Mouse (Mus musculus) MEL (cell line): ENCODE data around the gene Wdpcp. TPM values are rescaled to one million over a fixed set of nuclear protein-coding genes. Genes with fewer than 3 reads are reported as not detected.

Experiments used
- DNase-seq: peaks from one replicate; pipeline ENCODE4 v3.0.0; 2011; ENCODE audit warnings: low read depth, low spot score
- H3K27ac ChIP-seq: 2 replicates; pipeline ENCODE4 v1.5.1; 2012; ENCODE audit warnings: low read depth, mild to moderate bottlenecking, control low read depth, low read length, moderate library complexity; ENCODE audit not compliant: control insufficient read depth
- H3K27me3 ChIP-seq, 2 experiments: fragments of 150-350 bp in 1 of 2; sonication (generic) in 1 of 2; 2 replicates each; pipeline ENCODE4 v1.6.1; 2012; ENCODE audit warnings: low read length in 2 of 2, mild to moderate bottlenecking in 2 of 2, improper control_type of control experiment in 1 of 2, moderate library complexity in 1 of 2; ENCODE audit not compliant: insufficient read depth in 2 of 2, control insufficient read depth in 1 of 2
- H3K36me3 ChIP-seq, 2 experiments: 2 replicates each; pipeline ENCODE4 v1.6.1; 2012 to 2014; ENCODE audit warnings: low read length in 2 of 2, improper control_type of control experiment in 1 of 2, inconsistent platforms in 1 of 2, mild to moderate bottlenecking in 1 of 2; ENCODE audit not compliant: insufficient read depth in 2 of 2, control insufficient read depth in 1 of 2
- H3K4me1 ChIP-seq, 2 experiments: fragments of 150-350 bp in 1 of 2; sonication (generic) in 1 of 2; 2 replicates each; pipeline ENCODE4 v1.6.1; 2012; ENCODE audit warnings: low read length in 2 of 2, improper control_type of control experiment in 1 of 2, mild to moderate bottlenecking in 1 of 2; ENCODE audit not compliant: insufficient read depth in 2 of 2, control insufficient read depth in 1 of 2
- H3K4me3 ChIP-seq, 2 experiments: fragments of 150-350 bp in 1 of 2; sonication (generic) in 1 of 2; 2 replicates each; pipeline ENCODE4 v1.5.1; 2012; ENCODE audit warnings: low read depth in 2 of 2, low read length in 2 of 2, mild to moderate bottlenecking in 2 of 2, moderate library complexity in 2 of 2, control low read depth in 1 of 2, improper control_type of control experiment in 1 of 2; ENCODE audit not compliant: control insufficient read depth in 1 of 2, insufficient read depth in 1 of 2
- H3K79me2 ChIP-seq: 2 replicates; pipeline ENCODE4 v1.6.1; 2012; ENCODE audit warnings: mild to moderate bottlenecking, low read length, moderate library complexity; ENCODE audit not compliant: control insufficient read depth, poor library complexity, insufficient read depth
- H3K9ac ChIP-seq: 2 replicates; pipeline ENCODE4 v1.6.1; 2012; ENCODE audit warnings: low read depth, mild to moderate bottlenecking, control low read depth, low read length, moderate library complexity; ENCODE audit not compliant: control insufficient read depth, poor library complexity, severe bottlenecking
- H3K9me3 ChIP-seq: fragments of 150-350 bp; sonication (generic); replicated peaks from 2 replicates; pipeline ENCODE4 v1.6.1; 2012; ENCODE audit warnings: mild to moderate bottlenecking, low read length, improper control_type of control experiment, moderate library complexity; ENCODE audit not compliant: insufficient read depth
- CHD1 ChIP-seq: IDR thresholded peaks from 2 replicates; pipeline ENCODE4 v1.6.1; 2012; ENCODE audit warnings: low read depth, mild to moderate bottlenecking, inconsistent platforms, low read length, improper control_type of control experiment
- E2F4 ChIP-seq: IDR thresholded peaks from 2 replicates; pipeline ENCODE4 v1.6.1; 2011; ENCODE audit warnings: low read depth, low read length, improper control_type of control experiment, borderline replicate concordance
- ELF1 ChIP-seq: IDR thresholded peaks from 2 replicates; pipeline ENCODE4 v1.6.1; 2014; ENCODE audit warnings: low read depth, mild to moderate bottlenecking, inconsistent platforms, low read length, improper control_type of control experiment, moderate library complexity
- ETS1 ChIP-seq: IDR thresholded peaks from 2 replicates; pipeline ENCODE4 v1.6.1; 2012; ENCODE audit warnings: low read depth, mild to moderate bottlenecking, inconsistent platforms, low read length, improper control_type of control experiment, moderate library complexity
- GABPA ChIP-seq: IDR thresholded peaks from 2 replicates; pipeline ENCODE4 v1.6.1; 2012; ENCODE audit warnings: low read depth, mild to moderate bottlenecking, inconsistent platforms, low read length, improper control_type of control experiment, moderate library complexity
- GATA1 ChIP-seq: IDR thresholded peaks from 2 replicates; pipeline ENCODE4 v1.6.1; 2011; ENCODE audit warnings: low read depth, low read length, improper control_type of control experiment
- HCFC1 ChIP-seq: IDR thresholded peaks from 2 replicates; pipeline ENCODE4 v1.6.1; 2012; ENCODE audit warnings: low read depth, mild to moderate bottlenecking, inconsistent platforms, low read length, improper control_type of control experiment, moderate library complexity
- JUND ChIP-seq: IDR thresholded peaks from 2 replicates; pipeline ENCODE4 v1.6.1; 2011; ENCODE audit warnings: low read depth, mild to moderate bottlenecking, improper control_type of control experiment, low read length
- KAT2A ChIP-seq: conservative IDR thresholded peaks from 2 replicates; pipeline ENCODE4 v1.6.1; 2012; ENCODE audit warnings: low read depth, low read length, improper control_type of control experiment, inconsistent platforms
- MAFK ChIP-seq: IDR thresholded peaks from 2 replicates; pipeline ENCODE4 v1.6.1; 2011; ENCODE audit warnings: low read depth, mild to moderate bottlenecking, low read length, improper control_type of control experiment, borderline replicate concordance
- MAX ChIP-seq: IDR thresholded peaks from 2 replicates; pipeline ENCODE4 v1.6.1; 2011; ENCODE audit warnings: low read length, improper control_type of control experiment
- MAZ ChIP-seq: IDR thresholded peaks from 2 replicates; pipeline ENCODE4 v1.6.1; 2012; ENCODE audit warnings: low read depth, mild to moderate bottlenecking, inconsistent platforms, low read length, improper control_type of control experiment
- MXI1 ChIP-seq: IDR thresholded peaks from 2 replicates; pipeline ENCODE4 v1.6.1; 2011; ENCODE audit warnings: mild to moderate bottlenecking, low read depth, low read length, improper control_type of control experiment
- NRF1 ChIP-seq: IDR thresholded peaks from 2 replicates; pipeline ENCODE4 v1.6.1; 2014; ENCODE audit warnings: low read depth, mild to moderate bottlenecking, inconsistent platforms, low read length, improper control_type of control experiment, moderate library complexity; ENCODE audit not compliant: poor library complexity, insufficient read depth, severe bottlenecking
- POLR2A ChIP-seq, 2 experiments: IDR thresholded peaks; 2 replicates each; pipeline ENCODE4 v1.6.1; 2011 to 2012; ENCODE audit warnings: low read length in 2 of 2, mild to moderate bottlenecking in 2 of 2, control low read depth in 1 of 2, improper control_type of control experiment in 1 of 2, low read depth in 1 of 2, moderate library complexity in 1 of 2; ENCODE audit not compliant: control insufficient read depth in 1 of 2, insufficient read depth in 1 of 2, poor library complexity in 1 of 2
- POLR2AphosphoS2 ChIP-seq: IDR thresholded peaks from 2 replicates; pipeline ENCODE4 v1.6.1; 2011; ENCODE audit warnings: low read length, improper control_type of control experiment
- POLR2AphosphoS5 ChIP-seq: IDR thresholded peaks from 2 replicates; pipeline ENCODE4 v1.6.1; 2012; ENCODE audit warnings: low read depth, borderline replicate concordance, mild to moderate bottlenecking, inconsistent platforms, low read length, moderate library complexity, mixed read lengths
- RCOR1 ChIP-seq: IDR thresholded peaks from 2 replicates; pipeline ENCODE4 v1.6.1; 2012; ENCODE audit warnings: low read depth, mild to moderate bottlenecking, inconsistent platforms, low read length, improper control_type of control experiment
- TCF12 ChIP-seq: IDR thresholded peaks from 2 replicates; pipeline ENCODE4 v1.6.1; 2014; ENCODE audit warnings: low read depth, mild to moderate bottlenecking, inconsistent platforms, low read length, improper control_type of control experiment, moderate library complexity
- UBTF ChIP-seq: IDR thresholded peaks from 2 replicates; pipeline ENCODE4 v1.6.1; 2012; ENCODE audit warnings: low read depth, mild to moderate bottlenecking, inconsistent platforms, low read length, improper control_type of control experiment, moderate library complexity, borderline replicate concordance; ENCODE audit not compliant: insufficient read depth
- USF1 ChIP-seq: IDR thresholded peaks from 2 replicates; pipeline ENCODE4 v1.6.1; 2014; ENCODE audit warnings: low read depth, mild to moderate bottlenecking, inconsistent platforms, low read length, improper control_type of control experiment, moderate library complexity
- ZC3H11A ChIP-seq: IDR thresholded peaks from 2 replicates; pipeline ENCODE4 v1.6.1; 2012; ENCODE audit warnings: low read depth, mild to moderate bottlenecking, inconsistent platforms, low read length, improper control_type of control experiment
- ZMIZ1 ChIP-seq: IDR thresholded peaks from 2 replicates; pipeline ENCODE4 v1.6.1; 2012; ENCODE audit warnings: low read depth, mild to moderate bottlenecking, inconsistent platforms, low read length, improper control_type of control experiment, moderate library complexity
- ZNF384 ChIP-seq: IDR thresholded peaks from 2 replicates; pipeline ENCODE4 v1.6.1; 2012; ENCODE audit warnings: low read depth, mild to moderate bottlenecking, inconsistent platforms, low read length, improper control_type of control experiment
- polyA plus RNA-seq, 2 experiments: library from polyadenylated mRNA; stranded (reverse) in 1 of 2; unstranded in 1 of 2; fragments of >175 nt in 1 of 2; fragments of >200 nt in 1 of 2; gene quantifications; 2 replicates each; pipeline versions ENCODE4 v1.2.1 to v1.2.4; 2012; ENCODE audit warnings: low replicate concordance in 2 of 2, low read depth in 1 of 2; ENCODE audit not compliant: insufficient read length in 2 of 2, insufficient read depth in 1 of 2, missing spikeins in 1 of 2
- total RNA-seq: library from RNA; depleted of rRNA; stranded (reverse); fragments of 300-350 nt; gene quantifications from 2 replicates; pipeline ENCODE4 v1.2.3, GENCODE M21; 2012

Wdpcp gene
- total and polyA plus RNA-seq, 3 experiments: 0.81 to 1.3 TPM; not detected in 1

DNA sequence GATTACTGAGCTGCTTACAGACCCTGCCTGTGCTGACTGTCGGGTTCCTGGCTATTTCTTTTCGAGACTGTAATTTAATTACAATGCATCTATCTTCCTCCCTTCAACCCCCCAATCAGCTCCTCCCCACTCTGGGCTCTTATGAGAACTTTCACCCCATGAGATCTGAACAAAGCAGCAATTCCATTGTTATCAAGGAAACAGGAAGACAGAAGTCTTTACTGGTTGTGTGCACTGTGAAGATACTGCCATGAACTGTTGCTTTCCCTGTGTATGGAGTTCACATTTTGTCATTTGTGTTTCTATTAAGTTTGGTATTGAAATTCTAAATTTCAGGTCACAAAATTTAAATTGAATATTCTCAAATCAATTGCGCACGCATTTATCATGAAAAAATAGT lies 177.5 kb downstream of the Wdpcp start:
- Histone ChIP-seq H3K27me3 (no peaks in the 10 kb centered on the region), H3K9me3 (no peaks in the 10 kb centered on the region), H3K36me3 (no peaks in the 10 kb centered on the region), H3K79me2 (no peaks in the 10 kb centered on the region), H3K4me3 (no peak overlapping the region), H3K4me1 (no peaks in the 10 kb centered on the region), H3K27ac (no peak overlapping the region), H3K9ac (no peak overlapping the region)
- TF ChIP-seq POLR2AphosphoS5: no peak
- no peak for TF ChIP-seq MAFK
- no peak for TF ChIP-seq ELF1
- no peak for TF ChIP-seq NRF1
- TF ChIP-seq ETS1: no peak
- TF ChIP-seq TCF12: no peak
- TF ChIP-seq GABPA: no peak
- TF ChIP-seq HCFC1: no peak
- TF ChIP-seq ZMIZ1: no peak
- no peak for TF ChIP-seq MXI1
- no peak for TF ChIP-seq JUND
- DNase-seq: no peak

- H3K9ac ChIP-seq: no peak overlapping the region
- no peaks in the 10 kb centered on the region for H3K36me3 ChIP-seq
- no peak overlapping the region for H3K4me3 ChIP-seq
- TF ChIP-seq ETS1 (no peak), GABPA (no peak), JUND (no peak), USF1 (no peak), KAT2A (no peak), POLR2A (IDR thresholded peaks at IDR 0.05; ENCODE audit: control insufficient read depth in 1 of 2, insufficient read depth in 1 of 2, low read depth in 1 of 2, low read length in 2 of 2, poor library complexity in 1 of 2) (no peak), GATA1 (no peak), POLR2AphosphoS2 (no peak), CHD1 (no peak), MXI1 (no peak), ZC3H11A (no peak), MAX (no peak), ZNF384 (no peak), RCOR1 (no peak), UBTF (no peak), MAZ (no peak), E2F4 (no peak), ZMIZ1 (no peak)
- 0 out of 4 replicates have a peak, but pooled peaks cover 0 to 2% of the 10 kb centered on the region in 2 experiments for H3K27me3 ChIP-seq
- no peaks in the 10 kb centered on the region for H3K4me1 ChIP-seq
- DNase-seq: no peak
- no peak overlapping the region for H3K27ac ChIP-seq
- no peaks in the 10 kb centered on the region for H3K79me2 ChIP-seq
- no peaks in the 10 kb centered on the region for H3K9me3 ChIP-seq
Measured at GRCm38 (mm10) chr11:21763201-21763600, 191.2 kb downstream of the Wdpcp start.
